Mouse (Mus musculus): Measurements from ENCODE around the gene Gnai3. TPM values are rescaled to one million over a fixed set of nuclear protein-coding genes. Genes with fewer than 3 reads are reported as not detected.

Gene Gnai3
- total RNA-seq, 2 experiments from 2014 or later, result 143 to 167 TPM

Other genes starting within 250 kb of the Gnai3 start
- 4.4 and 5.7 TPM in 2 replicates for gene Gstm7, start 214.3 kb downstream of the Gnai3 start, total RNA-seq (2015)
- gene Gstm7, start 214.3 kb downstream of the Gnai3 start, total RNA-seq (2017), result 1.6 and 1.9 TPM in 2 replicates
- gene Gstm6, start 202.4 kb downstream of the Gnai3 start, total RNA-seq (2015), result 0.22 TPM in 1 of 2 replicates, not detected in the other
- gene Gstm6, start 202.4 kb downstream of the Gnai3 start, total RNA-seq (2017), result not detected in 2 replicates
- gene Gstm3, start 176.9 kb downstream of the Gnai3 start, total RNA-seq (2015), result not detected in 2 replicates
- gene Gstm3, start 176.9 kb downstream of the Gnai3 start, total RNA-seq (2017), result not detected in 2 replicates
- gene Gstm2, start 159.7 kb downstream of the Gnai3 start, total RNA-seq (2015), result 2.1 and 2.2 TPM in 2 replicates
- gene Gstm2, start 159.7 kb downstream of the Gnai3 start, total RNA-seq (2017), result 4.8 and 6.8 TPM in 2 replicates
- 1,143 and 1,246 TPM in 2 replicates for gene Gstm1, start 128.2 kb downstream of the Gnai3 start, total RNA-seq (2015)
- gene Gstm1, start 128.2 kb downstream of the Gnai3 start, total RNA-seq (2017), result 511 and 599 TPM in 2 replicates
- gene Gstm4, start 101.3 kb downstream of the Gnai3 start, total RNA-seq (2015), result 12.5 and 15.8 TPM in 2 replicates
- gene Gstm4, start 101.3 kb downstream of the Gnai3 start, total RNA-seq (2017), result 15.1 and 22.1 TPM in 2 replicates
- gene Ampd2, start 59.5 kb downstream of the Gnai3 start, total RNA-seq (2015), result 52.9 and 63.6 TPM in 2 replicates
- gene Ampd2, start 59.5 kb downstream of the Gnai3 start, total RNA-seq (2017), result 33.9 and 48.4 TPM in 2 replicates
- gene Gnat2, start 53.4 kb downstream of the Gnai3 start, total RNA-seq (2015), result 0.72 and 1.8 TPM in 2 replicates
- gene Gnat2, start 53.4 kb downstream of the Gnai3 start, total RNA-seq (2017), result 1.0 and 2.0 TPM in 2 replicates
- gene Gpr61, start 8.7 kb upstream of the Gnai3 start, total RNA-seq (2015), result not detected in 2 replicates
- gene Gpr61, start 8.7 kb upstream of the Gnai3 start, total RNA-seq (2017), result not detected in 2 replicates
- 1.3 and 1.8 TPM in 2 replicates for gene Amigo1, start 40.2 kb upstream of the Gnai3 start, total RNA-seq (2015)
- gene Amigo1, start 40.2 kb upstream of the Gnai3 start, total RNA-seq (2017), result 2.3 and 3.6 TPM in 2 replicates
- 2.3 and 2.5 TPM in 2 replicates for gene Cyb561d1, start 55.1 kb upstream of the Gnai3 start, total RNA-seq (2015)
- 3.7 and 5.4 TPM in 2 replicates for gene Cyb561d1, start 55.1 kb upstream of the Gnai3 start, total RNA-seq (2017)
- gene Atxn7l2, start 64.8 kb upstream of the Gnai3 start, total RNA-seq (2015), result 4.0 and 4.2 TPM in 2 replicates
- gene Atxn7l2, start 64.8 kb upstream of the Gnai3 start, total RNA-seq (2017), result 1.6 and 3.0 TPM in 2 replicates
- gene Sypl2, start 80.5 kb upstream of the Gnai3 start, total RNA-seq (2015), result not detected in 2 replicates
- gene Sypl2, start 80.5 kb upstream of the Gnai3 start, total RNA-seq (2017), result not detected in 2 replicates
- gene Psma5, start 110.8 kb upstream of the Gnai3 start, total RNA-seq (2015), result 308 and 312 TPM in 2 replicates
- 290 and 314 TPM in 2 replicates for gene Psma5, start 110.8 kb upstream of the Gnai3 start, total RNA-seq (2017)
- gene Sort1, start 137.9 kb upstream of the Gnai3 start, total RNA-seq (2015), result 53.8 and 58.9 TPM in 2 replicates
- 45.5 and 51.2 TPM in 2 replicates for gene Sort1, start 137.9 kb upstream of the Gnai3 start, total RNA-seq (2017)
- not detected in 2 replicates for gene Mybphl, start 218.8 kb upstream of the Gnai3 start, total RNA-seq (2015)
- not detected in 2 replicates for gene Mybphl, start 218.8 kb upstream of the Gnai3 start, total RNA-seq (2017)
- 7.7 and 10.3 TPM in 2 replicates for gene Psrc1, start 237.7 kb upstream of the Gnai3 start, total RNA-seq (2015)
- 10.2 and 14.1 TPM in 2 replicates for gene Psrc1, start 237.7 kb upstream of the Gnai3 start, total RNA-seq (2017)